Mouse (Mus musculus): ENCODE results near the gene Kcnk6.

GRCm38 (mm10) chr7:29248261-29248841 is 16.0 kb upstream of the Kcnk6 start, which contains the start of gene 2200002D01Rik:
- TF ChIP-seq CTCF (IDR thresholded peaks at IDR 0.05 in 2 of 3, conservative IDR thresholded peaks at IDR 0.05 in 1 of 3; ENCODE audit: control insufficient read depth in 1 of 3, insufficient read depth in 1 of 3, low read depth in 2 of 3, low read length in 3 of 3, poor library complexity in 1 of 3, severe bottlenecking in 1 of 3) = no peak
- TF ChIP-seq NRF1 (IDR thresholded peaks at IDR 0.05; ENCODE audit: insufficient read depth, low read depth, low read length, poor library complexity, severe bottlenecking) = no peak
- TF ChIP-seq CHD1 (IDR thresholded peaks at IDR 0.05; ENCODE audit: low read depth, low read length) = no peak
- TF ChIP-seq MYC (IDR thresholded peaks at IDR 0.05; ENCODE audit: low read depth, low read length) = no peak
- TF ChIP-seq TBP (IDR thresholded peaks at IDR 0.05; ENCODE audit: low read depth, low read length) = no peak
- no peak for TF ChIP-seq ZNF384 (IDR thresholded peaks at IDR 0.05; ENCODE audit: low read depth, low read length)
